Mouse (Mus musculus): Measurements from ENCODE around the gene Sarnp. TPM values are rescaled to one million over a fixed set of nuclear protein-coding genes. Genes with fewer than 3 reads are reported as not detected.

Sarnp gene
- polyA plus RNA-seq, 1 experiment from 2014 or later, result 201 TPM

- Histone ChIP-seq H3K4me2 (replicated peaks) (no peak overlapping the region), H3K27ac (no peak overlapping the region), H3K4me1 (replicated peaks) (no peaks in the 10 kb centered on the region), H3K9ac (no peak overlapping the region), H3K9me3 (no peaks in the 10 kb centered on the region), H3K4me3 (replicated peaks) (no peak overlapping the region), H3K36me3 (peaks cover 18% of the 10 kb centered on the region), H3K27me3 (replicated peaks) (no peaks in the 10 kb centered on the region)
- no peak for ATAC-seq
Measured at GRCm38 (mm10) chr10:128878291-128878690, 61.2 kb downstream of the Sarnp start.

- 86% methylated on average over 2 of the region's 2 CpGs for WGBS
- Histone ChIP-seq H3K9ac (no peak overlapping the region), H3K4me2 (replicated peaks) (no peak overlapping the region), H3K36me3 (peaks cover 14% of the 10 kb centered on the region), H3K27ac (no peak overlapping the region), H3K4me1 (replicated peaks) (no peaks in the 10 kb centered on the region), H3K4me3 (replicated peaks) (no peak overlapping the region), H3K27me3 (replicated peaks) (no peaks in the 10 kb centered on the region), H3K9me3 (no peaks in the 10 kb centered on the region)
- no peak for ATAC-seq
Measured at GRCm38 (mm10) chr10:128878811-128879210, 61.7 kb downstream of the Sarnp start.

GRCm38 (mm10) chr10:128882067-128882466 lies 64.9 kb downstream of the Sarnp start:
- no peak for ATAC-seq
- Histone ChIP-seq H3K9ac (no peak overlapping the region), H3K27ac (no peak overlapping the region), H3K4me1 (replicated peaks) (no peaks in the 10 kb centered on the region), H3K4me2 (replicated peaks) (no peak overlapping the region), H3K9me3 (no peaks in the 10 kb centered on the region), H3K27me3 (replicated peaks) (no peaks in the 10 kb centered on the region), H3K4me3 (replicated peaks) (no peak overlapping the region), H3K36me3 (0 out of 2 replicates have a peak, but pooled peaks cover 5% of the 10 kb centered on the region)
- 87% methylated on average over 5 of the region's 5 CpGs for WGBS

- Histone ChIP-seq H3K9me3 (no peaks in the 10 kb centered on the region), H3K27ac (peak overlapping the region; percentile 48; the same call in 1 of the 2 replicates), H3K9ac (peak overlapping the region; percentile 28; the same call in 1 of the 2 replicates), H3K4me3 (replicated peaks) (peak overlapping the region; percentile 26), H3K36me3 (no peaks in the 10 kb centered on the region), H3K4me1 (replicated peaks) (peaks cover 21% of the 10 kb centered on the region), H3K27me3 (replicated peaks) (0 out of 2 replicates have a peak, but pooled peaks cover 4% of the 10 kb centered on the region), H3K4me2 (replicated peaks) (peak overlapping the region; percentile 92)
- 0 out of 2 replicates have a peak, but pooled peaks have one; percentile 4 for ATAC-seq
- 1% methylated on average over 7 of the region's 7 CpGs for WGBS
Measured at GRCm38 (mm10) chr10:128888941-128889827, 72.1 kb downstream of the Sarnp start.

- Histone ChIP-seq H3K9me3 (no peaks in the 10 kb centered on the region), H3K27me3 (replicated peaks) (0 out of 2 replicates have a peak, but pooled peaks cover 4% of the 10 kb centered on the region), H3K4me3 (replicated peaks) (peak overlapping the region; percentile 75), H3K27ac (no peak overlapping the region), H3K9ac (no peak overlapping the region), H3K4me2 (replicated peaks) (peak overlapping the region; percentile 92), H3K4me1 (replicated peaks) (peaks cover 21% of the 10 kb centered on the region), H3K36me3 (no peaks in the 10 kb centered on the region)
- 25% methylated on average over 1 of the region's 2 CpGs for WGBS
- ATAC-seq, result no peak
Measured at GRCm38 (mm10) chr10:128889846-128890245, 72.7 kb downstream of the Sarnp start.

- Histone ChIP-seq H3K36me3 (no peaks in the 10 kb centered on the region), H3K4me3 (replicated peaks) (peak overlapping the region; percentile 75), H3K9me3 (no peaks in the 10 kb centered on the region), H3K9ac (peak overlapping the region; percentile 71), H3K4me2 (replicated peaks) (peak overlapping the region; percentile 92), H3K27ac (peak overlapping the region; percentile 91), H3K27me3 (replicated peaks) (0 out of 2 replicates have a peak, but pooled peaks cover 4% of the 10 kb centered on the region), H3K4me1 (replicated peaks) (peaks cover 21% of the 10 kb centered on the region)
- under 1% methylated on average over 40 of the region's 40 CpGs for WGBS
- ATAC-seq, result peak; percentile 1; the same call in 1 of the 2 replicates
Measured at GRCm38 (mm10) chr10:128890383-128891295, 73.5 kb downstream of the Sarnp start.

GRCm38 (mm10) chr10:128891296-128892094 lies 74.4 kb downstream of the Sarnp start, which contains the start of gene Gdf11:
Gene Gdf11 (minus strand): TSS chr10:128891718.
- peak within 1 kb of the TSS; percentile 91 for H3K27ac ChIP-seq
- H3K9ac ChIP-seq, result peak within 1 kb of the TSS; percentile 71
- H3K36me3 ChIP-seq, result no peaks in the 10 kb centered on the region
- WGBS, result under 1% methylated on average over 63 of the region's 89 CpGs
- peak; percentile 84 for ATAC-seq
- peaks cover 11% of the 10 kb centered on the region for H3K27me3 ChIP-seq (replicated peaks)
- peaks cover 29% of the 10 kb centered on the region for H3K4me1 ChIP-seq (replicated peaks)
- no peaks in the 10 kb centered on the region for H3K9me3 ChIP-seq
- peak within 1 kb of the TSS; percentile 92 for H3K4me2 ChIP-seq (replicated peaks)
- H3K4me3 ChIP-seq (replicated peaks), result peak within 1 kb of the TSS; percentile 75

- H3K36me3 ChIP-seq, result no peaks in the 10 kb centered on the region
- H3K27me3 ChIP-seq (replicated peaks), result peaks cover 14% of the 10 kb centered on the region
- no peak for ATAC-seq
- H3K4me3 ChIP-seq (replicated peaks), result peak overlapping the region; percentile 75
- peak overlapping the region; percentile 71 for H3K9ac ChIP-seq
- peak overlapping the region; percentile 92 for H3K4me2 ChIP-seq (replicated peaks)
- peak overlapping the region; percentile 91 for H3K27ac ChIP-seq
- H3K4me1 ChIP-seq (replicated peaks), result peaks cover 29% of the 10 kb centered on the region
- WGBS, result 6% methylated on average over 9 of the region's 9 CpGs
- no peaks in the 10 kb centered on the region for H3K9me3 ChIP-seq
Measured at GRCm38 (mm10) chr10:128892246-128892645, 75.1 kb downstream of the Sarnp start.

- Histone ChIP-seq H3K9me3 (no peaks in the 10 kb centered on the region), H3K36me3 (no peaks in the 10 kb centered on the region), H3K4me1 (replicated peaks) (peaks cover 11% of the 10 kb centered on the region), H3K9ac (no peak overlapping the region), H3K27me3 (replicated peaks) (peaks cover 14% of the 10 kb centered on the region), H3K4me2 (replicated peaks) (peak overlapping the region; percentile 33), H3K27ac (no peak overlapping the region), H3K4me3 (replicated peaks) (no peak overlapping the region)
- under 1% methylated on average over 9 of the region's 9 CpGs for WGBS
- ATAC-seq, result peak; percentile 21; the same call in 1 of the 2 replicates
Measured at GRCm38 (mm10) chr10:128895437-128895836, 78.3 kb downstream of the Sarnp start.

GRCm38 (mm10) chr10:128895952-128896693 lies 79.0 kb downstream of the Sarnp start:
- WGBS, result 5% methylated on average over 17 of the region's 17 CpGs
- H3K27ac ChIP-seq, result no peak overlapping the region
- peaks cover 14% of the 10 kb centered on the region for H3K27me3 ChIP-seq (replicated peaks)
- no peaks in the 10 kb centered on the region for H3K36me3 ChIP-seq
- no peak overlapping the region for H3K9ac ChIP-seq
- no peaks in the 10 kb centered on the region for H3K9me3 ChIP-seq
- peak overlapping the region; percentile 33 for H3K4me2 ChIP-seq (replicated peaks)
- no peak for ATAC-seq
- peaks cover 8% of the 10 kb centered on the region; the same call in 1 of the 2 replicates for H3K4me1 ChIP-seq (replicated peaks)
- H3K4me3 ChIP-seq (replicated peaks), result no peak overlapping the region

GRCm38 (mm10) chr10:128896807-128897206 lies 79.7 kb downstream of the Sarnp start:
- no peak for ATAC-seq

More at GRCm38 (mm10) chr10:128896807-128897206, 79.7 kb downstream of the Sarnp start:
- H3K4me2 ChIP-seq (replicated peaks), result no peak overlapping the region
- no peak overlapping the region for H3K9ac ChIP-seq
- H3K4me3 ChIP-seq (replicated peaks), result no peak overlapping the region
- peaks cover 14% of the 10 kb centered on the region for H3K27me3 ChIP-seq (replicated peaks)
- WGBS, result 50% methylated on average over 1 of the region's 1 CpGs
- no peaks in the 10 kb centered on the region for H3K9me3 ChIP-seq
- no peaks in the 10 kb centered on the region for H3K36me3 ChIP-seq
- no peak overlapping the region for H3K27ac ChIP-seq
- peaks cover 8% of the 10 kb centered on the region; the same call in 1 of the 2 replicates for H3K4me1 ChIP-seq (replicated peaks)

Measured in intestine, embryonic 15.5 days (tissue).